Mouse (Mus musculus): ENCODE data around the gene Lnpk.

DNA sequence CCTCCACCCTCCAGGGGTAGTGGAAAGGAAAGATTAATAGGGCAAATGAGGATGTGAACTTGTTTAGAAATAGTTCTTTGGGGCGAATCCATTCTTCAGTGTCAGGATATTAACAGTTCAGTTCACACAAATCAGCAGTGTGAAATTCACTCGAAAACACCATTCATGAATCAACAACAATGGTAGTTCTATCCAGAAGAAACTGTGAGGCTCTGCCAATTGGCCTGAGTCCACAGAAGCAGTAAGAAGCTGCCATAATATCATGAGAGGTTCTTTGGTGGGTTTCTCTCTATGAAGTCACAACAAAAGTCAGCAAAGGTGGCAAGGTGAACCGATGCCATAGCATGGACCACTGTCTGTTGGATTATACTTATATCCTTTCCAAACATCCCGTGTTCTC, 32.2 kb upstream of the Lnpk start:
- no peak for TF ChIP-seq USF1 (IDR thresholded peaks at IDR 0.05; ENCODE audit: low read depth)
- TF ChIP-seq CTCF (IDR thresholded peaks at IDR 0.05; ENCODE audit: control insufficient read depth, insufficient read depth, insufficient read length), result no peak

Measured in C2C12 (cell line).